Mouse (Mus musculus) myocyte (in vitro differentiated cells): ENCODE measurements around the gene Psmd2. TPM values are rescaled to one million over a fixed set of nuclear protein-coding genes. Genes with fewer than 3 reads are reported as not detected.

Experiments
- H3K27me3 ChIP-seq: one replicate; pipeline ENCODE4 v1.6.1; 2011; ENCODE audit not compliant: control insufficient read depth, insufficient read depth, insufficient read length
- H3K36me3 ChIP-seq: one replicate; pipeline ENCODE4 v1.6.1; 2011; ENCODE audit not compliant: control insufficient read depth, insufficient read depth
- H3K4me2 ChIP-seq: one replicate; pipeline ENCODE4 v1.6.1; 2011; ENCODE audit warnings: low read depth, control low read depth
- H3K4me3 ChIP-seq: one replicate; pipeline ENCODE4 v1.5.1; 2011; ENCODE audit warnings: mild to moderate bottlenecking, control low read depth, moderate library complexity
- H3K79me2 ChIP-seq: one replicate; pipeline ENCODE4 v1.6.1; 2011; ENCODE audit not compliant: control insufficient read depth, insufficient read depth
- H3ac ChIP-seq: one replicate; pipeline ENCODE4 v1.6.1; 2011; ENCODE audit not compliant: control insufficient read depth, insufficient read length
- CEBPB ChIP-seq: IDR thresholded peaks from 2 replicates; pipeline ENCODE4 v1.6.1; 2011; ENCODE audit warnings: mild to moderate bottlenecking, moderate library complexity; ENCODE audit not compliant: poor library complexity, insufficient read depth, severe bottlenecking
- E2F4 ChIP-seq: IDR thresholded peaks from one replicate; pipeline ENCODE4 v1.6.1; 2011; ENCODE audit warnings: mild to moderate bottlenecking, control low read depth, moderate library complexity; ENCODE audit not compliant: insufficient read depth
- MAX ChIP-seq: IDR thresholded peaks from one replicate; pipeline ENCODE4 v1.6.1; 2011; ENCODE audit warnings: low read depth, mild to moderate bottlenecking, control low read depth
- MYOD1 ChIP-seq, 3 experiments: IDR thresholded peaks; one replicate each; pipeline ENCODE4 v1.6.1; 2011; ENCODE audit warnings: control low read depth in 2 of 3, low read depth in 2 of 3, mild to moderate bottlenecking in 2 of 3, moderate library complexity in 1 of 3; ENCODE audit not compliant: insufficient read length in 2 of 3, control insufficient read depth in 1 of 3
- MYOG ChIP-seq, 3 experiments: IDR thresholded peaks; one replicate each; pipeline ENCODE4 v1.6.1; 2011; ENCODE audit warnings: control low read depth in 2 of 3, low read depth in 2 of 3, mild to moderate bottlenecking in 2 of 3; ENCODE audit not compliant: insufficient read length in 2 of 3, control insufficient read depth in 1 of 3, insufficient read depth in 1 of 3
- POLR2A ChIP-seq: IDR thresholded peaks from one replicate; pipeline ENCODE4 v1.6.1; 2011; ENCODE audit warnings: low read depth, mild to moderate bottlenecking, control low read depth, moderate library complexity; ENCODE audit not compliant: insufficient read length
- POLR2AphosphoS2 ChIP-seq: IDR thresholded peaks from one replicate; pipeline ENCODE4 v1.6.1; 2011; ENCODE audit warnings: low read depth, control low read depth; ENCODE audit not compliant: insufficient read length
- REST ChIP-seq: IDR thresholded peaks from one replicate; pipeline ENCODE4 v1.6.1; 2011; ENCODE audit warnings: mild to moderate bottlenecking, control low read depth, moderate library complexity; ENCODE audit not compliant: insufficient read depth, insufficient read length
- SRF ChIP-seq: IDR thresholded peaks from one replicate; pipeline ENCODE4 v1.6.1; 2011; ENCODE audit warnings: low read depth; ENCODE audit not compliant: control insufficient read depth, insufficient read length
- TCF12 ChIP-seq: IDR thresholded peaks from one replicate; pipeline ENCODE4 v1.6.1; 2011; ENCODE audit warnings: mild to moderate bottlenecking, control low read depth; ENCODE audit not compliant: poor library complexity, insufficient read depth, severe bottlenecking
- TCF3 ChIP-seq: IDR thresholded peaks from one replicate; pipeline ENCODE4 v1.6.1; 2011; ENCODE audit warnings: low read depth, control low read depth; ENCODE audit not compliant: insufficient read length
- USF1 ChIP-seq: IDR thresholded peaks from one replicate; pipeline ENCODE4 v1.6.1; 2011; ENCODE audit warnings: low read depth, mild to moderate bottlenecking, control low read depth, moderate library complexity
- polyA plus RNA-seq: library from polyadenylated mRNA; unstranded; fragments of >200 nt; fragmentation: generic; extraction: Trizol; gene quantifications from one replicate; pipeline ENCODE4 v1.2.1, GENCODE M21; 2012; ENCODE audit warnings: missing spikeins

Gene Psmd2
- polyA plus RNA-seq, 1 experiment: 285 TPM

GRCm38 (mm10) chr16:20700036-20700435, 48.6 kb downstream of the Psmd2 start:
- H3K79me2 ChIP-seq: no peaks in the 10 kb centered on the region
- no peaks in the 10 kb centered on the region for H3K36me3 ChIP-seq
- H3K4me3 ChIP-seq: no peak overlapping the region
- no peaks in the 10 kb centered on the region for H3K27me3 ChIP-seq
- no peak overlapping the region for H3K4me2 ChIP-seq
- no peak overlapping the region for H3ac ChIP-seq
- TF ChIP-seq POLR2A (no peak), MAX (no peak), USF1 (no peak), MYOG (IDR thresholded peaks at IDR 0.05; ENCODE audit: control insufficient read depth in 1 of 3, insufficient read depth in 1 of 3, insufficient read length in 2 of 3, low read depth in 2 of 3) (no peak), TCF12 (no peak), REST (no peak)

GRCm38 (mm10) chr16:20701316-20701715, 49.9 kb downstream of the Psmd2 start:
- no peak overlapping the region for H3ac ChIP-seq
- no peak overlapping the region for H3K4me2 ChIP-seq
- H3K4me3 ChIP-seq: no peak overlapping the region
- no peaks in the 10 kb centered on the region for H3K27me3 ChIP-seq
- TF ChIP-seq MYOD1 (IDR thresholded peaks at IDR 0.05; ENCODE audit: control insufficient read depth in 1 of 3, insufficient read length in 2 of 3, low read depth in 2 of 3) (no peak), TCF12 (no peak), MAX (no peak), POLR2A (no peak), TCF3 (no peak), SRF (no peak), CEBPB (no peak), USF1 (no peak), POLR2AphosphoS2 (no peak), REST (no peak), MYOG (IDR thresholded peaks at IDR 0.05; ENCODE audit: control insufficient read depth in 1 of 3, insufficient read depth in 1 of 3, insufficient read length in 2 of 3, low read depth in 2 of 3) (no peak), E2F4 (no peak)
- H3K79me2 ChIP-seq: no peaks in the 10 kb centered on the region
- no peaks in the 10 kb centered on the region for H3K36me3 ChIP-seq

DNA sequence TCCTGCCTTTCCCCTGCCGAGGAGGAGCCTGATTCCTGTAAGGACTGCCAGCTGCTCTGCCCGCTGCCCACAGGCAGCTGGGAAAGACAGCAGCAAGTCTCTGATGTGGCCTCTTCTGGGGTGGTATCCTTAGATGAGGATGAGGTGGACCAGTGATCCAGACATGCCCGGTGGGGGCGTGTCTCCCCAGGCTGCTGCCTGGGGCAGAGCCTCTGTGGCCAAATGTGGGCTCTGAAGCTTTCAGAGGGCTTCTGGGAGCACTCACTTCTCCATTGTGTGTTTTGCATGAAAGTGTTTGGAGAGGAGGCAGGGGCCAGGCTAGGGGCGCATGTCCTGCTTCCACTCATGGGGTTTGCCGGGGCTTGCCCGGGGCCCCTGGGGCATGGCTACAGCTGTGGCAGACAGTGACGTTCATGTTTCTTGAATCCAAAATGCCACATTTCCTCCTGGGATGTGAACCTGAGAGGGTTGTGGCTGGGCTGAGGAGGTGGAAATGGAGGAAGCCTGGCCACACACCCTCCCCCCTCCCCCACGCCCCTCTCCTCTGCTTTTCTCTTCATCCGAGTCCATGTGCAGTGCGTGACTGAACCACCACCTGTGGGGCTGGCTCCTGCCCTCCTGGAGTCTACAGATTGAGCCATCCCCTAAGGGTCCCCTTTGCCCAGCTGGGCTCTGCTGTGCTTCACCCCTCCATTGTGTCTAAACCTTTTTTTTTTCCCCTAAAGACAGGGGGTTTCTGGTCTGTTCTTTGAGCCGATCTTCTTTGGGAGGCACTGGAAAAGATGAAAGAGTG, 50.5 kb downstream of the Psmd2 start:
- H3K4me2 ChIP-seq: no peak overlapping the region
- no peak overlapping the region for H3K4me3 ChIP-seq
- no peak for TF ChIP-seq SRF
- TF ChIP-seq TCF12: peak; percentile 47
- peak; percentile 24 for TF ChIP-seq TCF3
- TF ChIP-seq MYOG (IDR thresholded peaks at IDR 0.05; ENCODE audit: control insufficient read depth in 1 of 3, insufficient read depth in 1 of 3, insufficient read length in 2 of 3, low read depth in 2 of 3): peak; percentile 63 to 95 (median 79)
- peak in 2 of 3 experiments; percentile 83 to 87 for TF ChIP-seq MYOD1 (IDR thresholded peaks at IDR 0.05; ENCODE audit: control insufficient read depth in 1 of 3, insufficient read length in 2 of 3, low read depth in 2 of 3)
- no peak for TF ChIP-seq MAX
- no peak for TF ChIP-seq USF1
- no peak for TF ChIP-seq CEBPB
- TF ChIP-seq POLR2AphosphoS2: no peak
- TF ChIP-seq REST: no peak
- no peak overlapping the region for H3ac ChIP-seq
- no peaks in the 10 kb centered on the region for H3K27me3 ChIP-seq
- no peaks in the 10 kb centered on the region for H3K79me2 ChIP-seq
- no peaks in the 10 kb centered on the region for H3K36me3 ChIP-seq

GRCm38 (mm10) chr16:20702522-20702893, 51.1 kb downstream of the Psmd2 start:
- Histone ChIP-seq H3K27me3 (no peaks in the 10 kb centered on the region), H3K79me2 (no peaks in the 10 kb centered on the region), H3ac (no peak overlapping the region), H3K36me3 (no peaks in the 10 kb centered on the region), H3K4me3 (no peak overlapping the region), H3K4me2 (no peak overlapping the region)
- no peak for TF ChIP-seq MAX
- no peak for TF ChIP-seq E2F4
- no peak for TF ChIP-seq MYOD1 (IDR thresholded peaks at IDR 0.05; ENCODE audit: control insufficient read depth in 1 of 3, insufficient read length in 2 of 3, low read depth in 2 of 3)
- TF ChIP-seq REST: no peak
- TF ChIP-seq MYOG (IDR thresholded peaks at IDR 0.05; ENCODE audit: control insufficient read depth in 1 of 3, insufficient read depth in 1 of 3, insufficient read length in 2 of 3, low read depth in 2 of 3): no peak
- TF ChIP-seq USF1: no peak

GRCm38 (mm10) chr16:20703071-20703470, 51.6 kb downstream of the Psmd2 start:
- no peak for TF ChIP-seq E2F4
- no peak for TF ChIP-seq REST
- TF ChIP-seq SRF: no peak
- TF ChIP-seq TCF3: no peak
- no peak for TF ChIP-seq CEBPB
- no peak for TF ChIP-seq MYOG (IDR thresholded peaks at IDR 0.05; ENCODE audit: control insufficient read depth in 1 of 3, insufficient read depth in 1 of 3, insufficient read length in 2 of 3, low read depth in 2 of 3)
- no peak for TF ChIP-seq POLR2A
- no peak for TF ChIP-seq MAX
- TF ChIP-seq POLR2AphosphoS2: no peak
- TF ChIP-seq MYOD1 (IDR thresholded peaks at IDR 0.05; ENCODE audit: control insufficient read depth in 1 of 3, insufficient read length in 2 of 3, low read depth in 2 of 3): no peak
- TF ChIP-seq TCF12: no peak
- no peak for TF ChIP-seq USF1
- H3K4me2 ChIP-seq: no peak overlapping the region
- H3ac ChIP-seq: no peak overlapping the region
- H3K4me3 ChIP-seq: no peak overlapping the region
- no peaks in the 10 kb centered on the region for H3K27me3 ChIP-seq
- H3K36me3 ChIP-seq: no peaks in the 10 kb centered on the region
- no peaks in the 10 kb centered on the region for H3K79me2 ChIP-seq
